Mouse (Mus musculus): Measurements from ENCODE around the gene Mst1.

Mst1 gene

DNA sequence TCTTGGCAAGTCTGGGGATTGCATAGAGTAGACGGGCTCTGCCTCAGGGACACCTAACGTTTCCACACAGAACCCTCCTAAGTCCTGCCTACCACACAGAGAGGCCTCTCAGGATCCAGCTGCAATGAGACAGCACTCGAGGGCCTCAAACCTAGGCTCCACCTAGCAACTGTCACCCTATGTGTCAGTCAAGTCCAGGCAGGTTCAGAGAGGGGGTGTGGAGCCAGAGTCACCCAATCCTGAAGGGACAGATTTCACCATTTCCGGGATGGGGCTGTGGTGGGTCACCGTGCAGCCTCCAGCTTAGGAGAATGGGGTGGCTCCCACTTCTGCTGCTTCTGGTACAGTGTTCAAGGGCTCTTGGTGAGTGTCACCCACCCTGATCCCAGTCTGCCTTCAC, at the start of gene Mst1:
Mst1 (plus strand) TSS at position 269 of the 400 bp plus-strand sequence.
- no peak for DNase-seq

DNA sequence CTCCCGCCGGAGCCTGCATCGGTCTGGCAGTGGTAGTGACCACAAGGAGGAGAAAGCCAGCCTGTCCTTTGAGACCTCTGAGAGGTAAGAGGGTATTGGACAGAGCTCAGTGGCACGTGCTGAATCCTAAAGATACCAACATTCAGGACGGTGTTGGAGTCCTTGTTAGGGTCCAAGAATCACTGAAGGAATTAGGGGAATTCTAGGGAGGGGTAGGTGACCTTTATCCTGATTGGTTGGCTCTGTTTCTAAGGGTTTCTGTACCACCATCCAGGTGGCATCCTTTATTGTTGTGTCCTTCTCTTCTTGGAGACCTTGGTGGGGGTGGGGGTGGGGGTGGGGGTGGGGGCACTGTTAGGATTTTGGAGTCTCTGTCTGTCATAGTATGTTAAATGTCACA, 48.1 kb upstream of the Mst1 start:
- DNase-seq = no peak

DNA sequence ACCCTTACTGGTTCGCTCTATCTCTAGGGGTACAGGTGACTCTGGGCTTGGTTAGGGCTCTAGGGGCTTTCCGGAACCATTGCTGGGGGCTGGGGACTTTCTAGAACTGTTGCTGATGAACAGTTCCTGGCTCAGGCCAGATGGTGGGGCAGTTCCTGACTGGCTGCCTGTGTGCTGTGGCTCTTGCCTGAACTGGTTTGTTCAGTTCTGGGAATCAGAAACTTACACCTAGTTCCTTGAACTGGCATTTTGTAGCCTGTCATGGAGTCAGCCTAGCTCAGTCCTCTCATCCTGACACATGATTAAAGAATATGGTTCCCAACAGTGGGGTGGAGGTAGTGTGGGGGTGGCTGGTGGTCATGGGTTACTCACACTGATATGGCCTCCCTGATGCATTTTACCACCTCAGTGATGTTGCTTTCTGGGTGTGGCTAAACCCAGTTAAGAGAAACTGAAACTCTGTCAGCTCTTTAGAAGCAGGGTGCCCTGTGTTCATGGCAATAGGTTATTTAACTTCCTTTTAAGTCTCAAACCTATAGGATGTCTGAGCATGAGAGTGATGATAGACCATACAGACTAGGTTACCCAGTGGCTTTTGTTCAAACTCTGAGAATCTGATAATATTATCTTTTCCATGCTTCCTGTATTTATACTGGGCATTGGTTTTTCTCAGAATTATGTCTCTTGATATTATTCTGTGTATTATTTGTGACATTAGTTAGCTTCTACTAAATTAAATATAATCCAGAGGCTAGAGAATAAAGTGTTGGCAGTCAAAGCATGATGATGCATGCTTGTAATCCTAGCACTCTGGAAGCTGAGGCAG, 44.7 kb upstream of the Mst1 start:
- no peak for DNase-seq

DNA sequence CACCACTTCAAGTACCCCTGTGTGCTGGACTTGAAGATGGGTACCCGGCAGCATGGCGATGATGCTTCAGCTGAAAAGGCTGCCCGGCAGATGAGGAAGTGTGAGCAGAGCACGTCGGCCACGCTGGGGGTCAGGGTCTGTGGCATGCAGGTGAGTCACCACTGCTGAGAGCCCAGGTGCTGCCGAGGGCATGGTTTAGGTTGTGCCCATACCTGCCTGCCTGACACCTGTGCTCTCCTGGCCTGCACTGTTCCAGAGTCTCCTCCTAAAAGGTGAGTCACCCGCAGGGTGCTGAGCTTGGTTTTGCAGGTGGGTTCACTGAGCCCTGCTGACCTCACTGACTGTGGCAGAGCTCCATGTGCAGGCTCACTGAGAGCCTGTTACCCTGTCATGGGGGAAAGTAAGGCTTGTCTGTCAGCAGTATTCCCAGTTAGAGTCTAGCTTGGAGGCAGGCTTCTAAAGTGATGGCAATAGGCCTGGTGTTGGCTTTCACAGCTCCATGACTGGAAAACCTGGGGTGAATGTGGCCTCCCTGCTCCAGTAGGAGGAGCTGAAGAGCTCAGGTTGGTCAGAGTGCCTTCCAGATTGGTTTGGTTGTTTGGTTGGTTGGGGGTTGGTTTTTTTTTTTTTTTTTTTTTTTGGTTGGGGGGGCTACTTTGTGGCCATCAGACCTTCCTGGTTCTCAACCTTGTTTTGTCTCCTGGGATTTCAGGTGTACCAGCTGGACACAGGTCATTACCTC, 35.3 kb upstream of the Mst1 start:
- no peak for DNase-seq

DNA sequence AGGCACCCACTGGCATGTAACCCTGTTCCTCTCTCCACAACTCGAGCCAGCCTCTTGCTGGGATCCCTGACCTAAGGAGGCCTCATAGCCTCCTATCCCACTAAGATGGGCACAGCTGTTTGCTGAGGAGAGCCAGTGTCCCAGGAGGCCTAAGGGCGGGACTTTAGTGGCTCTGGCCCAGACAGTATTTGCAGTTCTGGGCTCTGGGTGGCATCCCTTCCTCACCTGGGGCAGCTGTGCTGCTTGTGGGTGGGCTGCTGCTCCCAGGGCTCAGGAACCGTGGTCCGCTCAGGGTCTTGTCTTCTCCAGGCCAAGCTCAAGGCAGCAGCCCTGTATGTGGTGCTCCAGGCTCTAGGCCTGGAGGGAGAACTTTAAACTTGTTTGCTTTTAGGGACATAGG, 33.7 kb upstream of the Mst1 start:
- no peak for DNase-seq

DNA sequence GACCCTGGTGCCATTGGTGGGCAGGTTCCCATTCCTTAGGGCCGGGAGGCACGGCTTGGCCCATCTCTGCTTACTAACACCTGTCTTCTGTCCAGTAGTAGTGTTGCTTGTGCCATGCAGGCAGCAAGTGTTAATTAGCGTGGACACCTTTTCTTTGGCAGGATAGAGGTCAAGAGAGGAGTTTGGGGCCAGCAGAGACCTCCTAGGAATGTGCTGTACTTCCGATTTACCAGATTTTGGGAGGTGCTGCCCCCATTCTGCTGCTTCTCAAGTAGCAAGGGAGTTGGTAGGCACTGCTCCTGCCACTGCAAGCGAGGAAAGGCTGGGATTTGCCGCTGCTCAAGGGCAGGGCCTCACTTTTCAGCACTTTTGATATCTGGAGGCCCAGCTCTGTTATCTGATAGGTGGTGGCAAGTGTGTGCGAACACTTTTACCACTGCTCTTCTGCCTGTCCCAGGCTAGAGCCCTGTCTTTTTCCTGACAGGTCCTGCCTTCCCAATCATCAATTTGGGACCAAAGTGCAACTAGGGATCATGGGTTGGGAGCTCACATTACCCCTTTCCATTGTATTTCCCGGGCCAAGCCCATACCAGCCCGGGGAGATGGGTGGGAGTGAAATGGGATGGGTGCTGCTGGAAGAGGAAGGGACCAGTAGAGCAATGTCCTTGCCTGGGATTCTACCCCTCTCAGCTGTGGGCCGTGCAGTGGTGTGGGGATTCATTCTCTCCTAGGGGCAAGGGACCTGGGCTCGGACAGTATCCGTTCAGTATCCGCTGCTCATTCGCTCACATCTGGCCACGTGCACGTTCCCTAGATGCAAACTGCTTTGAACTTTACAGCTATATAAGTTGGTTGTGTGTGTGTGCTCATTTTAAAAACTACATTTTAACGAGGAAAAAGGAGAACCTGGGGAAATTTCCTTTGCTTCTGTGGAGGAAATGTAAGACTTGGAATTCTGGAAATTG, 32.4 kb upstream of the Mst1 start:
- no peak for DNase-seq

DNA sequence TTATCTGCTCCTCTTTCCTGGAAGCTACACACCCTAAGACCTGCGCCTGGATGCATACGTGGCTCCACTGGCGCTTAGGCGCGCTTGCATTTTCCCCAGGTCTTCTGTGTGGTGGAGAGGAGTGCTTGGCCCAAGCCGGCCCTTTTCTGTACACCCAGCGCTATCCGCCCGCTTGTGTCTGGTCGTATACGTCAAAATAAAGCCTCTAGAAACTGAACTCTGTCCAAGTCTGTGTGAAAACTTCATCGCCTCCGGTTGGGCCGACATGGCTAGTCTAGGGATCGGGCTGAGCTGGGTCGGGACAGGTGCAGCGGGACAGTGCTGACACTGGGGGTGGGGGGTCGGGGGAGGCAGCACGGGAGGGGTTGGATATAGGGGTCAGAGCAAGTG, 31.7 kb upstream of the Mst1 start:
- no peak for DNase-seq

DNA sequence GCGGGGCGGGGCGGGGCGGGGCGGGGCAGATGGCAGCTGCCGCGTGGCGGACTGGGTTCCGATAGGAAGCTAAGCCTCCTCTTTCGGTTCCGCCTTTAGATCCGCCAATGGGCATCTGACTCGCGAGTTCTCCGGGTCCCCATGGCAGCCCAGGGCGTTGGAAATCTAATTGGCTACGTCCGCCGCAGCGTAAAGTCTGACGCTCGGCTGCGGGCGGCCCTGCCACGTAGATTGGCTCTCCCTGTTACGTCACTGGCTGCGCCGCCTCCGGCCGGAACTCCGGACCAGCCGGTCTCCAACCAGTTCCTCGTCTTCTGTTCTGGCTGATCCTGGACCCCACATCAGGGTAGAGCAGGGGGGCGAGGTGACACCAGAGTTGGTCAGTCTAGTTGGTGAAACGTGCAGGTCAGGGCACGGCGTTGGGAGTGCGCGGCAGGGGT, 31.2 kb upstream of the Mst1 start, which contains the start of gene Gmppb:
Gmppb (plus strand) TSS at position 227 of the 440 bp plus-strand sequence.
- DNase-seq = peak; percentile 96 to 98

DNA sequence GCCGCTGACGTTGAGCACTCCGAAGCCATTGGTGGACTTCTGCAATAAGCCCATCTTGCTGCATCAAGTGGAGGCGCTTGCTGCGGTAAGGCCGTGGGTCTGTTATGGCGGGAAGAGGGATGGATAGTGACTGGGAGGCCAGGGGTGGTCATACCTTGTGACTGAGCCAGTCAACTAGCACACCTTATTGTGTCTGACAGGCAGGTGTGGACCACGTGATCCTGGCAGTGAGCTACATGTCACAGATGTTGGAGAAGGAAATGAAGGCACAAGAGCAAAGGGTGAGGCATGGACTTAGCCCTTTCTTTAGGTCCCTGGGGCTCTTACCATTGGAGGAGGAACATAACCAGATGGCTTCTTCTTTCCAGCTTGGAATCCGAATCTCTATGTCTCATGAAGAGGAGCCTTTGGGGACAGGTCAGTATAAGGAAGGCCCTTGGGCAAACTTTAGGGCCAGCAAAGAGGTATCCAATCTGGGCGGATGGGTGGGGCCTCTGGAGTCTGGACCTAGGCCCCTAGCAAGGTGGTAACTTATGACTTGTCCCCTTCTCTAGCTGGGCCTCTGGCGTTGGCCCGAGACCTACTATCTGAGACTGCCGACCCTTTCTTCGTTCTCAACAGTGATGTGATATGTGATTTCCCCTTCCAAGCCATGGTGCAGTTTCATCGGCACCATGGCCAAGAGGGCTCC, 30.5 kb upstream of the Mst1 start:
- DNase-seq = no peak

DNA sequence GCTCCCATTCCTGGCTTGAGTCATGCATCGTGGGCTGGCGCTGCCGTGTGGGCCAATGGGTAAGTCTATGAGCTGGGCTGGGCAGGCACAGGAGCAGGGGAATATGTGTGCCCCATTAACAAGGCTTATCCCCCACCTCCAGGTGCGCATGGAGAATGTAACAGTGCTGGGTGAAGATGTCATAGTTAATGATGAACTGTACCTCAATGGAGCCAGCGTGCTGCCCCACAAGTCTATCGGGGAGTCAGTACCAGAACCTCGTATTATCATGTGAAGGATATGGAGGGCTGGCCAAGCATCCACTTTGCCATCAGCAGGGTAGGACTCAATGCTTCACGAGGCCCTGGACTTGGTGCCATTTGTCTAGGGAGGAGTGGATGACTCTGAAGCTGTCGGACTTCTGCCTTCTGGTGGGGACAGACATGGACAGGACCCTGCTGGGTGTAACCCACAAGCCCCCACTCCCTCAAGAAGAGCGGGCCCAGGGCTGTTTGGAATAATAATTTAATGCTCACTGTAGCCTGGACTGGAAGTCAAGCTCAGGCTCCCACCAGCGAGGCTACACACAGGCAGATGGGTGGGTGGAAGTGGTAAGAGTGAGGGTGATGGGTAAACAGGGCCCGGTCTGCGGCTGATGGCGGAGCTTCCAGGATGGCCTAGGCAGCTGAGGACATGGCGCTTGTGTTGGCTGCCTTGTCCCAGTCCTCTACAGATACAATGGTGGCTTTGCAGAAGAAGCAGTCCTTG, 28.9 kb upstream of the Mst1 start:
- no peak for DNase-seq

DNA sequence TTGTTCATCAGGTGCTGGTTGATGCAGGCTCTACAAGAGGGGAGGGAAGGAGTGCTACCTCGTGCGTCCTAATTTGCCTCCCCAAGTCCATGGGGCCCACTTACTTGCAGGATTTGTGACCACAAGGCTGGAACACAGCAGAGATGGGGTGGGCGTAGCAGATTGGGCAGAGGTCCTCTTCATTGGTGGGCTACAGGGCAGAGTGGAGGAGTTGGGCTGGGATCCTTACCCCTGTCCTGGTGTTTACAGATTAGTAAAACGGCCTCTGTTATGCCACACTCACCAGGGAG, 28.4 kb upstream of the Mst1 start:
- no peak for DNase-seq

DNA sequence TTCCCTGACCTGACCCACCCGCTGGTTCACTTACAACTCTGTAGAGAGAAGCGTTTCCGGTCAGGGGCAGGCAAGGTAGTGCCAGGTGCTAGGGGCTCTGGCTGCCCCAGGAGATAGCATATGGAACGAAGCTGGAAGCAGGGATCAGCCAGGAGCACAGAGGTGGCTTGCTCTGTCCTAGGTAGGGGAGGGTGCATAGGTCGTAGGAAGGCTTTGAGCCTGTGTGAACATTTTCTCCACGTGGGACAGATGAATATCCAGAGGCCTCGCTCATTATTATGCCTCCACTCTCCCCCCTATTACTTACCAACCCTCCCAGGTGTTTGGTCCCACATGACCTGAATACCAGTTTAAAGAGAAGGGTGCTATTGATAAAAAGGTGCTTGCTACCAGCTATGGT, 27.8 kb upstream of the Mst1 start:
- DNase-seq = no peak

DNA sequence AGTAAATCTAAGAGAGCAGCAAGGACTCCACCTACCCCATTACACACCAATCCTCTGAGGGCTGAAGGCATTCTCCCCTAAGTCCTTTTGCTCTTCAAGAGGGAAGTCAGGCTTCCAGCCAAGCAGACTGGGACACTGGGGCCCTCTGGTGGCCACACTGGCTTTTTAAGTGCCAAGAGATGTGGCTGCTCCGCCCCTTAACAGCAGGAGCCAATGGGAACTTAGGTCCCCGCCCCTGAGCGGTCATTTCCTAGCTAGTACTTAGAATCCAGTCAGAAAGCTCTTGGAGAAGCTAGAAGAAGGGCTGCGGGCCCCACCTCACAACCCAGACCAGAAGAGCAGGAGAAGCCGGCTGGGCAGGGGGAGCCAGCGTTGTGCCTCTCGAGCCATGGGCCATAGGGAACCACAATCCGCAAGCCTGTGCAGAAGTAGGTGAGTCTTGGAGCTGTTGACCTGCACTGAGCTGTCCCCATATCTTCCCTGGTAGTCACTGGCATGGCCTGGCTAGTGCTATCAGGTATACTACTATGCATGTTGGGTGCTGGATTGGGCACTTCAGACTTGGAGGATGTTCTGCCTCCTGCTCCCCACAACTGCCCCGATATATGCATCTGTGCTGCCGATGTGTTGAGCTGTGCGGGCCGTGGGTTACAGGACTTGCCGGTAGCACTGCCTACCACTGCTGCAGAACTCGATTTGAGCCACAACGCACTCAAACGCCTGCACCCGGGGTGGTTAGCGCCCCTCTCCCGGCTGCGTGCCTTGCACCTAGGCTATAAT, 27.2 kb upstream of the Mst1 start, which contains the start of gene Amigo3:
Amigo3 (plus strand) TSS at position 275 of the 780 bp plus-strand sequence.
- peak; percentile 98 to 99 for DNase-seq

DNA sequence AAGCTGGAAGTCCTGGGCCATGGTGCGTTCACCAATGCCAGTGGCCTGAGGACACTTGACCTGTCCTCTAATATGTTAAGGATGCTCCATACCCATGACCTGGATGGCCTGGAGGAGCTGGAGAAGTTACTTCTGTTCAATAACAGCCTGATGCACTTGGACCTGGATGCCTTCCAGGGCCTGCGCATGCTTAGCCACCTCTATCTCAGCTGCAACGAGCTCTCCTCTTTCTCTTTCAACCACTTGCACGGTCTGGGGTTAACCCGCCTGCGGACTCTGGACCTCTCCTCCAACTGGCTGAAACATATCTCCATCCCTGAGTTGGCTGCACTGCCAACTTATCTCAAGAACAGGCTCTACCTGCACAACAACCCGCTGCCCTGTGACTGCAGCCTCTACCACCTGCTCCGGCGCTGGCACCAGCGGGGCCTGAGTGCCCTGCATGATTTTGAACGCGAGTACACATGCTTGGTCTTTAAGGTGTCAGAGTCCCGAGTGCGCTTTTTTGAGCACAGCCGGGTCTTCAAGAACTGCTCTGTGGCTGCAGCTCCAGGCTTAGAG, 26.5 kb upstream of the Mst1 start:
- DNase-seq = no peak

DNA sequence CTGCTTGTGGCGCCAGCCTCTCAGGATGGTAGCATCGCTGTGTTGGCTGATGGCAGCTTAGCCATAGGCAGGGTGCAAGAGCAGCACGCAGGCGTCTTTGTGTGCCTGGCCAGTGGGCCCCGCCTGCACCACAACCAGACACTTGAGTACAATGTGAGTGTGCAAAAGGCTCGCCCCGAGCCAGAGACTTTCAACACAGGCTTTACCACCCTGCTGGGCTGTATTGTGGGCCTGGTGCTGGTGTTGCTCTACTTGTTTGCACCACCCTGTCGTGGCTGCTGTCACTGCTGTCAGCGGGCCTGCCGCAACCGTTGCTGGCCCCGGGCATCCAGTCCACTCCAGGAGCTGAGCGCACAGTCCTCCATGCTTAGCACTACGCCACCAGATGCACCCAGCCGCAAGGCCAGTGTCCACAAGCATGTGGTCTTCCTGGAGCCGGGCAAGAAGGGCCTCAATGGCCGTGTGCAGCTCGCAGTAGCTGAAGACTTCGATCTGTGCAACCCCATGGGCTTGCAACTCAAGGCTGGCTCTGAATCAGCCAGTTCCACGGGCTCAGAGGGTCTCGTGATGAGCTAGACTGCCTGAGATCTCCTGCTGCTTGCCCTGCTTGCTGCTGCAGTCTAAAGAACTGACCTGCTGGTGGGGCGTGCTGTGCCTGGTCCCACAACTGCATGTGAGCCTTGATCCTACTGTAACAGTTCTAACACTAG, 25.8 kb upstream of the Mst1 start:
- DNase-seq = no peak

DNA sequence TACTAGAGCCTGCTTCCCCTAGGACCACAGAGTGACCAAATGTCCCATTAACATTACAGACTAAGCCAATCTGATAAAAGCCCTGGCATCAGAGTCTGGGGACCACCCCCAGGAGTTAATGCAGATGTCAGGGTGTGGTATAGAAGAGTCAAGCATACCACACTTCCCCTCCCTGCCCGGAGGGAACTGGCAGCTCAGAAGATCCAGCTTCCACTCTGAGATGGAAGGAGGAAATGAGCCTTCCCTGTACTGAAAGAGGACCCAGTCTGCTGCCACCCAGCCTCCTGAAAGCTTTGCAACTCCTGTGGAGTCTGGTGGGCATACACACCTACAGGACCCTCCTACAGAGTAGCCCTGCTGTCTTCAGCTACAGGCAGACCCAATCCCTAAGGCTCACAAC, 25.2 kb upstream of the Mst1 start:
- no peak for DNase-seq

DNA sequence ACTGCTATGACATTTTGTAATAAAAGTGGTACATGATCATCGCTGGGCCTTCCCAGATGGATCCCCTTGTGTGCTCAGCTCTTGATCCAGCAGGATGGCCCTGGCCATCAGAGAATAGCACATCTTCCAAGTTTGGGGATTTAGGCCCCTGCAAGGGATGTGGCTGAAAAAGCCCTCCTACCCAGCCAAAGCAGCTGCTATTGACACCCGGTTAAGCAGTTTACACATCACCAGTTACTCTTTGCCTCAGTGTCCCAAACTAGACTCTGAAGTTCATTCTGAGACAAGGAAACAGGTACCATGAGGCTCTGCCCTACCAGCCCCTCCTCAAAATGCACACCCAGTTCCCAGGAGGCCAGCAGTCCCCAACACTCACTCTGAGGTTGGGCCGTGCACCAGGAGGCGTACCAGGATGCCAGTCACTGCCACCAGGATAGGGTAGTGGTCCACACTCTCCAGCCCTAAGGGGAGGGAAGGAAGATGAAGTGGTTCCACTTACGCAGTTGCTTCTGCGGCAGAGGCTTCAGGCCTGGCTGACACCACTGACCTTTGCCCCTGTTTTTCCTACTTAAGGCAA, 24.5 kb upstream of the Mst1 start:
- DNase-seq = no peak

DNA sequence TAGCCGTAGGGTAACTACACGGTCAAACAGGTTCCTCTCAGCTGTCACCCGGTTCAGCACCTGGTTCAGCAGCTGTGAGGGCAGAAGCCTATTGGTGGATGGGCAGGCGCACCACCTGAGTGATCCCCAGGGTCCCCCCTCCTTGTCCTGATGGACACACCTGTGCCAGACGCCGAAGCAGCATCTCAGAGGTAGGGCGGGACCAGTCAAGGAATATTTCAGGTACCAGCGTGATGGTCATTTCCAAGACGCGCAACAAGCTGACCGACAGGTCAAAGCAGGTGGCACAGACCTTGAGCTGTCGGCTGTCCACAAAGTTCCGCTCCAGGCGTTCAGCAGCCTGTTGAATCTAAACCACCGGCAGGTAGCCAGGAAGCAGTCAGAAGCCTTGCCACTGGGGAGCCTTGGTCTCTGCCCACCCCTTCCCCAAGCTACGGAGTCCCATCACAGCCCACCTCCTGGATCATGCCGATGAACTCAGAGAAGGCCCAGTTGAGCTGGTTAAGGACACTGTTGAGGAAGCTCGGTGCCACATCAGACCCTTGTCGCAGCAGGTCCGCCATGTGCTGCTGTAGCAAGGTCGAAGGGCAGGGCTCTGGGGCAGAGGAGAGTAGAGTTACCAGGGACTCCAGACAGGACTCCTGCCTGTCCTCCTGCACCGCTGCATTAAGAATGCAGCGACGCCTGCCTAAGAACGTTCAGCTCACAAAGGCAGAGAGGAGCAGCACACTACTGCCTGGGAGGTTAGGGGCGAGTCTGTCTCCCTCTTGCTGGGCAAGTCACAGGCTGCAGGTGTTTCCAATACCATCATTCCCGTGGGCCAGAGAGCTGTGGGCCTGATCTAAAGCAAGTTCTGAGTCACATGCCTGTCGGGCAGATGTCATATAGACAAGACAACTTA, 23.6 kb upstream of the Mst1 start:
- DNase-seq = no peak

DNA sequence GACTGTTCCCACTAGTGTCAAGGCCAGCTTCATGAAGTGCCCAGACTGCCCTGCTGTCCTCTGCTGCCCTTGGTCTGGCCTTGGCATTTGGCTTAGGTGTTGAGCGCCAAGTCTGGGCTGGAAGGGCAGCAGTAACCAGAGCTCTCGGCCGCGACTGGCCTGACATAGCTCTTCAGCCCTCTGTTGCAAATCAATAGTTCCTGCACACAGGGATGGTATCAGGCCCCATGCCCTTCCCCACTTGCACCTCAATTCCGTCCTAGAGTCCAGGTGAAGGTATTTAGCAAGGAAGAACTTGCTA, 23.0 kb upstream of the Mst1 start:
- no peak for DNase-seq
